Mouse (Mus musculus) CH12.LX (cell line): Measurements from ENCODE around the gene Gpr68. TPM values are rescaled to one million over a fixed set of nuclear protein-coding genes. Genes with fewer than 3 reads are reported as not detected.

Experiments used
- DNase-seq: peaks from one replicate; pipeline ENCODE4 v3.0.0-alpha.2; 2013; ENCODE audit errors: extremely low read depth
- H3K27ac ChIP-seq: 2 replicates; pipeline ENCODE4 v1.5.1; 2012; ENCODE audit warnings: low read depth, mild to moderate bottlenecking, control low read depth, moderate library complexity; ENCODE audit not compliant: insufficient read depth
- H3K27me3 ChIP-seq: replicated peaks from 2 replicates; pipeline ENCODE3; 2012; ENCODE audit warnings: inconsistent platforms
- H3K36me3 ChIP-seq, 2 experiments: replicated peaks in 1 of 2; 2 replicates each; pipeline versions ENCODE3 to v1.6.1; 2012; ENCODE audit warnings: inconsistent platforms in 1 of 2, low read length in 1 of 2, mild to moderate bottlenecking in 1 of 2, mixed read lengths in 1 of 2, moderate library complexity in 1 of 2; ENCODE audit not compliant: control insufficient read depth in 1 of 2, insufficient read depth in 1 of 2
- H3K4me1 ChIP-seq, 2 experiments: 2 replicates each; pipeline ENCODE4 v1.6.1; 2012; ENCODE audit warnings: inconsistent platforms in 1 of 2, moderate library complexity in 1 of 2; ENCODE audit not compliant: insufficient read depth in 2 of 2, control insufficient read depth in 1 of 2
- H3K4me2 ChIP-seq: 2 replicates; pipeline ENCODE4 v1.6.1; 2012; ENCODE audit warnings: low read depth, mild to moderate bottlenecking, control low read depth; ENCODE audit not compliant: poor library complexity, insufficient read depth, severe bottlenecking
- H3K4me3 ChIP-seq, 3 experiments: fragments of 150-350 bp in 1 of 3; sonication (generic) in 1 of 3; replicated peaks in 1 of 3; 2 replicates each; pipeline versions ENCODE3 to v1.5.1; 2011 to 2012; ENCODE audit warnings: low read depth in 2 of 3, low read length in 2 of 3, mild to moderate bottlenecking in 2 of 3, moderate library complexity in 2 of 3, control low read depth in 1 of 3, improper control_type of control experiment in 1 of 3, inconsistent platforms in 1 of 3, mixed read lengths in 1 of 3; ENCODE audit not compliant: poor library complexity in 1 of 3
- H3K79me2 ChIP-seq: replicated peaks from 2 replicates; pipeline ENCODE4 v1.6.1; 2012; ENCODE audit warnings: mild to moderate bottlenecking, moderate library complexity; ENCODE audit not compliant: control insufficient read depth, poor library complexity, insufficient read depth, severe bottlenecking; ENCODE audit errors: extremely low read depth
- H3K9ac ChIP-seq: 2 replicates; pipeline ENCODE4 v1.6.1; 2012; ENCODE audit warnings: low read depth, mild to moderate bottlenecking, control low read depth, moderate library complexity; ENCODE audit not compliant: insufficient read depth
- H3K9me3 ChIP-seq: replicated peaks from 2 replicates; pipeline ENCODE3; 2012; ENCODE audit warnings: low read length, inconsistent platforms, mixed read lengths
- CHD1 ChIP-seq: IDR thresholded peaks from 2 replicates; pipeline ENCODE4 v1.6.1; 2012; ENCODE audit warnings: low read depth, low read length, improper control_type of control experiment, inconsistent platforms
- CTCF ChIP-seq, 2 experiments: IDR thresholded peaks in 1 of 2; conservative IDR thresholded peaks in 1 of 2; 2 replicates each; pipeline ENCODE4 v1.5.1; 2011 to 2012; ENCODE audit warnings: low read depth in 2 of 2, low read length in 2 of 2, improper control_type of control experiment in 1 of 2, inconsistent platforms in 1 of 2, mild to moderate bottlenecking in 1 of 2, moderate library complexity in 1 of 2
- ELF1 ChIP-seq: IDR thresholded peaks from 2 replicates; pipeline ENCODE4 v1.6.1; 2014; ENCODE audit warnings: low read depth, mild to moderate bottlenecking, inconsistent platforms, low read length, improper control_type of control experiment
- MAX ChIP-seq: IDR thresholded peaks from 2 replicates; pipeline ENCODE4 v1.6.1; 2011; ENCODE audit warnings: low read length, improper control_type of control experiment
- MXI1 ChIP-seq: IDR thresholded peaks from 2 replicates; pipeline ENCODE4 v1.6.1; 2011; ENCODE audit warnings: mild to moderate bottlenecking, low read depth, low read length, improper control_type of control experiment
- MYC ChIP-seq: IDR thresholded peaks from 2 replicates; pipeline ENCODE4 v1.6.1; 2011; ENCODE audit warnings: low read depth, mild to moderate bottlenecking, improper control_type of control experiment, low read length
- NELFE ChIP-seq: IDR thresholded peaks from 2 replicates; pipeline ENCODE4 v1.6.1; 2011; ENCODE audit warnings: low read depth, low read length, improper control_type of control experiment
- RAD21 ChIP-seq: IDR thresholded peaks from 2 replicates; pipeline ENCODE4 v1.6.1; 2011; ENCODE audit warnings: low read depth, mild to moderate bottlenecking, low read length, improper control_type of control experiment, moderate library complexity
- RCOR1 ChIP-seq: conservative IDR thresholded peaks from 2 replicates; pipeline ENCODE4 v1.6.1; 2012; ENCODE audit warnings: low read depth, mild to moderate bottlenecking, inconsistent platforms, low read length, improper control_type of control experiment
- SMC3 ChIP-seq: IDR thresholded peaks from 2 replicates; pipeline ENCODE4 v1.6.1; 2011; ENCODE audit warnings: low read depth, low read length, improper control_type of control experiment
- ZC3H11A ChIP-seq: IDR thresholded peaks from 2 replicates; pipeline ENCODE4 v1.6.1; 2012; ENCODE audit warnings: low read depth, mild to moderate bottlenecking, inconsistent platforms, low read length, improper control_type of control experiment
- ZNF384 ChIP-seq: IDR thresholded peaks from 2 replicates; pipeline ENCODE4 v1.6.1; 2012; ENCODE audit warnings: low read depth, low read length, improper control_type of control experiment, inconsistent platforms
- dilution Hi-C: fragments of 300-500 bp; cut with MboI; formaldehyde crosslinking; loops from 2 replicates; pipeline ENCODE4 v1.14.3; 2020; ENCODE audit warnings: low sequenced_read_pairs; ENCODE audit not compliant: extremely low pct_unique_long_range_greater_than_20kb, extremely low pct_ligation_motif_present
- in situ Hi-C: fragments of 300-500 bp; cut with MboI; formaldehyde crosslinking; loops from 3 replicates; pipeline ENCODE4 v1.14.3; 2019; ENCODE audit warnings: low sequenced_read_pairs, low pct_ligation_motif_present, low pct_unique_long_range_greater_than_20kb, mixed read lengths
- polyA plus RNA-seq: library from polyadenylated mRNA; unstranded; fragments of >175 nt; gene quantifications from 2 replicates; pipeline ENCODE4 v1.2.1, GENCODE M21; 2012; ENCODE audit warnings: low read depth; ENCODE audit not compliant: insufficient read length
- total RNA-seq, 2 experiments: library from RNA; depleted of rRNA; stranded (reverse); fragments of 300-350 nt in 1 of 2; fragments of >200 nt in 1 of 2; gene quantifications; 2 replicates each; pipeline ENCODE4 v1.2.3; 2012 to 2014

The Gpr68 gene
- total and polyA plus RNA-seq, 3 experiments, result 1.2 to 4.2 (median 1.5) TPM

DNA sequence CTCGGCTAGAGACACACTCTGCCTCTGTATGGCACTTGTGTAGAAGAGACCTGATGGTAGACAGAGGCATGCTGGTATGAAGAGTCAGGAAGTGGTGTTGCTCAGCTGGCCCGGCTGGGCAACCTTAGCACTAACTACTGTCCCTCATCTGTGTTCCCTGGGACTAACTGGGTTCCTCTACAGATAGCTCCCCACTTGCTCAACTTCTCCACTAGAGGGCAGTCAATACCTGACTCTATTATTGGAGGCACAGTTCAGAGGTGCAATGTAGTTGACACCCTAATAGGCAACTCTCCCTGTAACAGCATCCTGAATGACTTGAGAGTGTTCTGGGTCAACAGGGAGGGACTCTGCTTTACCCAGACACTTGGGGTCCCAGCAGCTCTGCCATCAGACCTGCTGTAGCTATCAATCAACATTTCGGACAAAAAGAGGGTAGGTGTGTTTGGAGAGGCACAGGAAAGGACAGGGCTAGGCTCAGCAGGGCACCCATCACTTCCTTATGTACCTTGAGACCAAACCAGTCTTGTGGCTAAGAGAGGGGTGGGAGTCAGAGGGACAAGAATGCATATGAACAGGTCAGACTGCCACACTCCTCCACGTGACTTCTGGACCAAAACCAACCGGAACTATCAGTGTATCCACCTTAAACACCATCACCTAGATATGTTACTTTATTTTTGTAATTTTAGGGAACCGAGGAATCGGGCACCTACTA is 58.4 kb downstream of the Gpr68 start:
- DNase-seq, result peak; percentile 66
- no peaks in the 10 kb centered on the region for H3K79me2 ChIP-seq

DNA sequence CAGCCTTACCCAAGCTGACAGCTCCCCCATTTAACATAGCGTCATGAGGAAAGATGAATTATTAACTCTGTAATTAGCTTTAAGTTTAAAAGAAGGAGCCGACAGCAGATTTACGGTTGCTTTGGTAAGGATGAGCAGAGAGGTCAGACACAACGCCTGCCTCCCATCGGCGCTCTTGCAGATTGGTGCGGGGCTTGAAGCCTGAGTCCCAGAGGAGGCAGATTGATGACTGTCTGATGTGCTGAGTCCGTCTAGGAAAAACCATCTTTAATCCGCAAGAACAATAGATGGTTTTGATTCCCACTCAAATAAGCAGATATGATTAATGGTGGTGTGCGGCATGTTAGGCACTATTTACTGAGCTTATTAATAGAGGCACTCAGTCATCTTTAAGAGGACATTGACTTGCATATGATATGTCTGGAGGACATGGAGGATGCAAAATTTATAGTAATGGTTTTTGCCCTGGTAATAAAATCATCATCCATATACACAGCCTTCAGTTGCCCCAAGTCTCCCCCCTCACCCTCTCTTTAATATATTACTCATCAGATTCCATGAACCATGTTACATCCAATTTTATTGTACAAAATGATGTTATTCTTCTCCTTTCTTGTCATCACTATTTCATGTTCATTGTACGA is 60.4 kb downstream of the Gpr68 start:
- H3K4me2 ChIP-seq, result no peak overlapping the region
- no peak for DNase-seq
- TF ChIP-seq MAX, result no peak
- no peak for TF ChIP-seq MYC
- TF ChIP-seq RAD21, result no peak
- no peak for TF ChIP-seq RCOR1
- TF ChIP-seq ZC3H11A, result no peak
- H3K27ac ChIP-seq, result no peak overlapping the region
- H3K4me3 ChIP-seq, result no peak overlapping the region
- no peak overlapping the region for H3K9ac ChIP-seq
- dilution Hi-C loops, result no loop called here
- no peaks in the 10 kb centered on the region for H3K79me2 ChIP-seq
- H3K36me3 ChIP-seq, result peaks cover 2 to 48% of the 10 kb centered on the region in 2 experiments
- H3K9me3 ChIP-seq, result no peaks in the 10 kb centered on the region
- in situ Hi-C loops, result loop anchor here (10.0 kb wide), 2 partner anchors 203 to 683 kb away; no protein-coding TSS in a partner anchor
- peaks cover 0 to 14% of the 10 kb centered on the region in 2 experiments; a peak in 2 of 4 replicates for H3K4me1 ChIP-seq
- H3K27me3 ChIP-seq, result no peaks in the 10 kb centered on the region

More for the DNA sequence above, 58.4 kb downstream of the Gpr68 start:
- dilution Hi-C loops (no loop called here), in situ Hi-C loops (loop anchor here (5.0 to 10.0 kb wide), 3 partner anchors 38 to 685 kb away; no protein-coding TSS in a partner anchor)
- Histone ChIP-seq H3K4me3 (no peak overlapping the region), H3K27ac (no peak overlapping the region), H3K4me1 (peaks cover under 1 to 19% of the 10 kb centered on the region in 2 experiments), H3K36me3 (peaks cover 3 to 34% of the 10 kb centered on the region in 2 experiments), H3K9me3 (no peaks in the 10 kb centered on the region), H3K27me3 (no peaks in the 10 kb centered on the region), H3K4me2 (no peak overlapping the region), H3K9ac (no peak overlapping the region)
- no peak for TF ChIP-seq MXI1
- TF ChIP-seq ELF1, result 0 out of 2 replicates have a peak, but pooled peaks have one; percentile 16
- no peak for TF ChIP-seq ZNF384
- TF ChIP-seq CTCF (conservative IDR thresholded peaks at IDR 0.05 in 1 of 2, IDR thresholded peaks at IDR 0.05 in 1 of 2; ENCODE audit: low read depth in 2 of 2, low read length in 2 of 2), result peak; percentile 81 to 95
- peak; percentile 86 for TF ChIP-seq ZC3H11A
- TF ChIP-seq CHD1, result no peak
- TF ChIP-seq NELFE, result peak; percentile 24; the same call in 1 of the 2 replicates
- TF ChIP-seq RAD21, result peak; percentile 93
- peak; percentile 98 for TF ChIP-seq SMC3
